Mouse (Mus musculus) stomach, embryonic 16.5 days (tissue): ENCODE data around the gene Med16. TPM values are rescaled to one million over a fixed set of nuclear protein-coding genes. Genes with fewer than 3 reads are reported as not detected.

ENCODE experiments used
- ATAC-seq: fragments of 200-750 bp; cut with Nextera tagmentation; 2 replicates; pipeline ENCODE4 v1.8.0; 2017; ENCODE audit warnings: moderate number of reproducible peaks, moderate TSS enrichment; ENCODE audit not compliant: insufficient read depth, low FRiP score
- H3K27ac ChIP-seq: fragments of 300-500 bp; sonication (generic); 2 replicates; pipeline ENCODE4 v1.5.1; 2014; ENCODE audit warnings: low read length
- H3K27me3 ChIP-seq: fragments of 300-500 bp; sonication (generic); 2 replicates; pipeline ENCODE4 v1.6.1; 2014; ENCODE audit warnings: low read length, control low read depth, mixed read lengths; ENCODE audit not compliant: control insufficient read depth, insufficient read depth
- H3K36me3 ChIP-seq: fragments of 300-500 bp; sonication (generic); 2 replicates; pipeline ENCODE4 v1.6.1; 2014; ENCODE audit warnings: low read length; ENCODE audit not compliant: control insufficient read depth, insufficient read depth
- H3K4me1 ChIP-seq: fragments of 300-500 bp; sonication (generic); 2 replicates; pipeline ENCODE4 v1.6.1; 2014; ENCODE audit warnings: low read length, control low read depth, mixed read lengths; ENCODE audit not compliant: control insufficient read depth, insufficient read depth
- H3K4me2 ChIP-seq: fragments of 300-500 bp; sonication (generic); 2 replicates; pipeline ENCODE4 v1.6.1; 2014; ENCODE audit warnings: low read depth, low read length, mixed read lengths
- H3K4me3 ChIP-seq: fragments of 300-500 bp; sonication (generic); replicated peaks from 2 replicates; pipeline ENCODE4 v1.5.1; 2014; ENCODE audit warnings: mild to moderate bottlenecking, low read length
- H3K9ac ChIP-seq: fragments of 300-500 bp; sonication (generic); 2 replicates; pipeline ENCODE4 v1.6.1; 2014; ENCODE audit warnings: low read length
- H3K9me3 ChIP-seq: fragments of 300-500 bp; sonication (generic); replicated peaks from 2 replicates; pipeline ENCODE4 v1.6.1; 2016; ENCODE audit warnings: low read length, control low read depth; ENCODE audit not compliant: control insufficient read depth
- WGBS: fragments of 180-500 bp; shearing (Covaris S2); extraction: QIAGEN DNeasy Blood & Tissue Kit; methylation state at CpG from one replicate; pipeline ENCODE4 v1.1.7; 2014; 5-methylcytosine and 5-hydroxymethylcytosine counted together
- polyA plus RNA-seq: library from polyadenylated mRNA; unstranded; fragments of >200 nt; fragmentation: Nextera tagmentation; extraction: Ambion mirVana; gene quantifications from 2 replicates; pipeline ENCODE4 v1.2.1, GENCODE M21; 2015

The Med16 gene
- polyA plus RNA-seq, 1 experiment from 2014 or later = 39.6 TPM

DNA sequence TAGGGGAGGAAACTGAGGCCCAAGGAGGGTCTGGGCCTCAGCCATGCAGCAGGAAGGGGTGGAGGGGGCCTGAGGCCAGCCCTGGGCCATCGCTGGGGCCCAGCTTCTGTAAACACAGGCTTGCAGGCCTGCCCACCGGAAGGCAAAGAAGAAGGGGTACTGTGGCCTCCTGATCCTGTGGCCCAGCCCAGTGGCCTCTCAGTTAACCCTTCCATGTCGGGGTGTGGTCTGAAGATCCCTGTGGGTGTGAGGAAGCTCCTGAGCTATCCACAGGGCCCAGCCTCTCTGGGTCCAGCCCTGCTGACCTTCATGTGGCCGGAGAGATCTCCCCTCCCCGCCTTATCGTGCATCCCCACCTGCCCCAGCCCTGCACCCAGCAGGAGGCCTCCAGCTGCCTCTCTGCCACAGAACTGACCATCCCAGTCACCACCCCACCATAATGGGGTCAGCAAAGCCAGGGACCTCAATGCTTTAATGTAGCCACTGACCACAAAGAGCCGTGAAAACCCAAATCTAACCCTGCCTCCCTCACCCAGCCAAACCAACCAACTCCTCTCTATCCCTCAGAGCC is 38.1 kb upstream of the Med16 start:
- 0 out of 2 replicates have a peak overlapping the region, but pooled peaks have one; percentile 12 for H3K4me3 ChIP-seq
- WGBS = 20% methylated on average over 7 of the region's 7 CpGs

DNA sequence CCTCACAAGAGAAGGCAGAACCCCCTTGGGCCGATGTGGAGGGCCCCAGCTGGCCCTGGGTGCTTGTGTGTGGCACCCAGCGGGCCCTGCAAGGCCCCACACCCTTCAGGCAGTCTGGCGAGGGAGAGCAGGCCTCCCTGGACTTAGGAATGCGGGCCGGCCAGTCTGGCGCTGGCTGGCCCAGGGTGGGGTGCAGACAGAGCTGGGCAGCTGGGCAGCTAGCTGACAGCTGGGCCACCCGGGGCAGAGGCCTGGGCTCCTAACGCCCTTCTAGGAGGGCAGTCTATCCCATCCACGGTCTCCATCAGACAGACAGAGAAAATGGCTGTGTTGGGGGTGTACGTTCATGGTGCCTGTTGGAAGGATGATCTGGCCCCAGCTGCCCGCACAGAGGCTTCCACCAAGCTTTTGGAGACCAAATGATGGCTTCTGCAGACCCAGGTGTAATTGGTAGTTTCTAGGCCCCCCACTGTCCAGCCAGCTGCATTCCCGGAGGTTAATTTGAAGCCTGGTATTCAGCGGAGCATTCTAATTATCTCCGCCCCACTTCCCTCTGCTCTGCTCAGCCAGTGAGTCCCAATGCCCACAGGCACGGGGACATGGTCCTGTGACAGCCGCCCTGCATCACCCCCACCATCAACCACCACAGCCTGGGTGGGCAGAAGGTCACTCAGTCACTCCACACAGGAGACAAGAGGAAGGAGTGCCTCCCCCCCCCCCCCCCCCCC is 36.9 kb upstream of the Med16 start:
- Histone ChIP-seq H3K9ac (peak overlapping the region; percentile 45), H3K4me2 (peak overlapping the region; percentile 37), H3K4me3 (no peak overlapping the region), H3K36me3 (peaks cover 8% of the 10 kb centered on the region; the same call in 1 of the 2 replicates), H3K27me3 (no peaks in the 10 kb centered on the region), H3K9me3 (no peaks in the 10 kb centered on the region), H3K27ac (peak overlapping the region; percentile 84), H3K4me1 (peaks cover 39% of the 10 kb centered on the region)
- 29% methylated on average over 16 of the region's 16 CpGs for WGBS
- peak; percentile 69 for ATAC-seq

More for the DNA sequence above, 38.1 kb upstream of the Med16 start:
- Histone ChIP-seq H3K9me3 (no peaks in the 10 kb centered on the region), H3K27me3 (no peaks in the 10 kb centered on the region), H3K4me2 (peak overlapping the region; percentile 37), H3K36me3 (peaks cover 11% of the 10 kb centered on the region), H3K27ac (peak overlapping the region; percentile 84), H3K4me1 (peaks cover 39% of the 10 kb centered on the region), H3K9ac (peak overlapping the region; percentile 45)
- ATAC-seq = 0 out of 2 replicates have a peak, but pooled peaks have one; percentile 23

DNA sequence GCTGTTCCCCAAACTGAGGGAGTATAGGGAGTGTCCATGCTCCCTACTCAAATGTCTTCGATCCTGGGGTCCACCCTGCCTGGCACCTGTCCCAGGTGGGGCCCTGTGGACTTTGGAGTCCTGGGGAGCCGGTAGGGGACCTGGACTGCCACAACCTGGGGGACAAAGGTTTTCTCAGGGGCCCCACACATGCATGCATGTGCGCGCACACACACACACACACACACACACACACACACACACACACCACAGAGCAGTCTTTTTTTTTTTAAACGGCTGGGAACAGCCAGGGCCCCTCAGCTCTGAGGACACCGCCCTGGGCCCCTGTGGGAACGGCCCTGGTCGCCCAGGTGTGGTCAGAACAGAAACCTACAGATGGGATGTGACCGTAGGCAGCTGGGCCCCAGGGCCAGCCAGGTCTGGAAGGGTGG is 34.8 kb upstream of the Med16 start:
- H3K4me1 ChIP-seq = peaks cover 39% of the 10 kb centered on the region
- no peaks in the 10 kb centered on the region for H3K27me3 ChIP-seq
- H3K9ac ChIP-seq = peak overlapping the region; percentile 45
- H3K4me3 ChIP-seq = no peak overlapping the region
- H3K9me3 ChIP-seq = no peaks in the 10 kb centered on the region
- 52% methylated on average over 9 of the region's 9 CpGs for WGBS
- no peak overlapping the region for H3K4me2 ChIP-seq
- no peaks in the 10 kb centered on the region for H3K36me3 ChIP-seq
- ATAC-seq = peak; percentile 74
- peak overlapping the region; percentile 84 for H3K27ac ChIP-seq

DNA sequence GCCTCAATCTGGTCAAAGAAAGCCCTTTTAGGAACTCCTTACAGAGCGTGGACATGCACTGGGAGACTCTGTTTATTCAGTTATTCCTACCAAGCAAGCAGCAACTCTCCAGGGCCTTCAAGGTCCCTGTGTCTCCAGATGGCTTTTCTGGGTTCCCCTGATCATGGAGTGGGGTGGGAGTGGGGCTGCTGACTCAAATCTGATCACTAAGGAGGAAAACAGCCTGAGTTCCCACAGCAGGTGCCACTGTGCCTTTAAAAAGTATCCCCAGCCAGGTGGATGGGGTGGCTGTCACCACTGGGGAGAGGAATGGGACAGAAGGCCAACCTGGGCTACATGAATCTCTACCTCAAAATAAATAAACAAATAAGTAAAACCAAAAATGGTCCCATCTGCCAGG is 34.3 kb upstream of the Med16 start:
- Histone ChIP-seq H3K4me3 (no peak overlapping the region), H3K36me3 (no peaks in the 10 kb centered on the region), H3K9ac (no peak overlapping the region), H3K9me3 (no peaks in the 10 kb centered on the region), H3K4me2 (no peak overlapping the region), H3K27ac (peak overlapping the region; percentile 84), H3K27me3 (no peaks in the 10 kb centered on the region), H3K4me1 (peaks cover 41% of the 10 kb centered on the region)
- no peak for ATAC-seq
- WGBS = 77% methylated on average over 1 of the region's 1 CpGs

DNA sequence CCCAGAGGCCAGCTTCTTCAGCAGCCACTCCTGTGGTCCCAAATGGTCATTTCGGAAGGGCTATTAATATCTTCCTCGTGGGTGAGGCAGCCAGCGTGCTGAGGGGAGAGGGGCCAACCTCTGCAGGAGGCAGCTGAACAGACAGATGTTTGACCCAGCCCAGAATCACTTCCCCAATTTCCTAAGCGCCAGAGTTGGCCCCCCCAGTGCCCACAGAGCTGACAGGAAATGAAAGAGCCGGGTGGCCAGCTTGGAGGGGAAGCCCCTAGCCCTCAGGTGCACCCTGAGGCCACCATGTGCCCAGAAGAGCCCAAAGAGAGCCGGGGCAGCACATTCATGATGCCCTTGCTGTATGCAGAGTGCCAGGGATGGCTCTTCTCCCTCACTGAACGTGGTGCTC is 32.0 kb upstream of the Med16 start:
- no peak for ATAC-seq
- no peak overlapping the region for H3K4me3 ChIP-seq
- peaks cover 38% of the 10 kb centered on the region for H3K4me1 ChIP-seq
- H3K27me3 ChIP-seq = no peaks in the 10 kb centered on the region
- H3K27ac ChIP-seq = no peak overlapping the region
- no peaks in the 10 kb centered on the region for H3K9me3 ChIP-seq
- 57% methylated on average over 7 of the region's 7 CpGs for WGBS
- H3K4me2 ChIP-seq = no peak overlapping the region
- no peaks in the 10 kb centered on the region for H3K36me3 ChIP-seq
- H3K9ac ChIP-seq = no peak overlapping the region

DNA sequence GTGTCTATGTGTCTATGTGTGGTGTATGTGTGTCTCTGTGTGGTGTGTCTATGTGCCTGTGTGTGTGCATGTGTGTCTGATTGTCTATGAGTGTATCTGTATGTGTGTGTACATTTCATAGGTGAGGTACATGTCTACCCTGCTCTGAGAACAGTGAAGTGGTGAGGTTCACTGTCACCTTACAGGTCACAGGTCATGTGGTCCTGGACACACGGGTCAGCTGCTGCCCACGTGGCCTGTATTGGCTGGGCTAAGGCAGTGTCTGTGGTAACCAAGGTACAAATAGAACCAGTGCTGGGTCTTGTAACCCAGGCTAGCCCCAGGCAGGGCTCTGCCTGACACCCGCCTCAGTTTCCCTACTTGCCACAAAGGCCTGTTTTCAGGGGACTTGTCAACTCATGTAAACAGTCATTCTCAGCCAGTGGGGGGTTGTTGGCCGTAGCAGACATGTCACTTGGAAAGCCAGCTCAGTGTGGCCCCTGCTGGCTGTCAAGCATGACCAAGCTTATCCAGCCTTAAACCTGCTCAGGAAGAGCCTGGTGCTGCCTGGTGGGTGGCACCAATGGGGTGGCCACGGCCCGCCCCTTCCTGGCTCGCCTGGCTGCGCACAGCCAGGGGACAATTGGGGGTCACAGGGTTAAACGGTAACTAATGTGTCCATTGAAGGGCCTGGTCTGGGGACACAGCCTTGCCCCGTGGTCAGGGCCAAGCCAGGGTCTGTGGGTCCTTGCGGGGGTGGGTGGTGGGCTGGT is 29.2 kb upstream of the Med16 start:
- Histone ChIP-seq H3K4me1 (peaks cover 45% of the 10 kb centered on the region), H3K36me3 (no peaks in the 10 kb centered on the region), H3K4me2 (no peak overlapping the region), H3K9me3 (no peaks in the 10 kb centered on the region), H3K4me3 (no peak overlapping the region), H3K27me3 (no peaks in the 10 kb centered on the region), H3K27ac (no peak overlapping the region), H3K9ac (no peak overlapping the region)
- WGBS = 76% methylated on average over 11 of the region's 11 CpGs
- no peak for ATAC-seq

DNA sequence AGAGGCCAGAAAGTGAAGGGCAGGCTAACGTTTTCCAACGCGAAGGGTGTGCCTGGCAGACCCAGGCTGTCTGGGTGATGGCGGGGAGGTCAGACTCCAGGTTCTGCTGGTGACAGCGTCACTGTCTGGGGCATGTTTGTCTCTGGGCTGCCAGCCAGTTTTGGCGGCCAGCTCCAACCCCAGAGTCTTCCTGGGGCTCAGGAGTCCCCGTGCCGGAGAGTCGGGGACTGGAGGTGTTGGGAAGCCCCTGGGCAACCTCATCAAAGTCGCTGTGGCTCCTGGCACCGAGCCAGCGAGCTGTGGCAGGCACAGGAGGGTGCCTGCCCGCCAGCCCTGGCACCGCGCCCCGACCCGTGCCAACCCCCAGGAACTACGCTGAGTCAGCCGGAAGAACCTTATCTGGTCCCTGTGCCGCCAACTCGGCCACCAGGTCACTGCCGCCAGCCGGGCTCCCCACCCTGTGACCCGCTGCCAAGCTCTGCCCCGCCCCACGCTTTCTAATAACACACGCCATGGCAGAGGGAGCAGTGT is 28.3 kb upstream of the Med16 start:
- Histone ChIP-seq H3K9me3 (no peaks in the 10 kb centered on the region), H3K27me3 (no peaks in the 10 kb centered on the region), H3K27ac (peak overlapping the region; percentile 53), H3K4me1 (peaks cover 55% of the 10 kb centered on the region), H3K4me3 (no peak overlapping the region), H3K36me3 (peaks cover 3% of the 10 kb centered on the region; the same call in 1 of the 2 replicates), H3K9ac (0 out of 2 replicates have a peak overlapping the region, but pooled peaks have one; percentile 0), H3K4me2 (0 out of 2 replicates have a peak overlapping the region, but pooled peaks have one; percentile 0)
- ATAC-seq = peak; percentile 54
- WGBS = 51% methylated on average over 27 of the region's 27 CpGs

DNA sequence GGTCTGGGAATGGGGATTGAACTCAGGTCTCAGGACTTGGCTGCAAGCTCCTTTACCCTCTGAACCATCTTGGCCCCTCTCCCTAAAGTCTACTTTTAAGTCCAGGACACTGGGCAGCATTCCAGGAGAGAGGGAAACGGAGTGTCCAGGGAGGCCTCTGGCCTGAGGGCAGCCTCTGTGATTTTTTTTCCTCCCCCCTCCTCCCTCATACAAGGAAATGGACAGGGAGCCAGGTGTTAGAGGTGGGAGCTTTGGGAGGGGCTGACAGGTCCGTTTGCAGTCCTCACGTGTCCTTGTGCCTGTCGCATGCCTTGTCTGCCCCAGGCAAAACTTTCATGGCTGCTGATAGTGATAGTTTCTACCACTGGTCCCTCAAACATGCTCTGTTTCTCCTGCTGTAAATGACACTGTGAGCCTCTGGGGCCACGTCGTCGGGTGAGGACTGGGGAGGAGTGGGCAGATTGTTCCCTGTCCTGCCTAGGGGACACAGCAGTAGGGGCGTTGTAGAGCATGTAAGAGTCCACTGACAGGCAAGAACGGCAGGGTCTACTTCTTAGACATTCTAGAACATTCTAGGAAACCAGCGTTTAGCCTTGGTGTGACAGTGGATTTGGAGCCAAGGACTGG is 27.7 kb upstream of the Med16 start:
- Histone ChIP-seq H3K4me3 (no peak overlapping the region), H3K4me2 (0 out of 2 replicates have a peak overlapping the region, but pooled peaks have one; percentile 0), H3K36me3 (peaks cover 9% of the 10 kb centered on the region; the same call in 1 of the 2 replicates), H3K9me3 (no peaks in the 10 kb centered on the region), H3K27ac (peak overlapping the region; percentile 53), H3K4me1 (peaks cover 59% of the 10 kb centered on the region), H3K9ac (0 out of 2 replicates have a peak overlapping the region, but pooled peaks have one; percentile 0), H3K27me3 (no peaks in the 10 kb centered on the region)
- no peak for ATAC-seq
- 51% methylated on average over 10 of the region's 10 CpGs for WGBS
